Mouse (Mus musculus): ENCODE data around the gene Zbtb20. TPM values are rescaled to one million over a fixed set of nuclear protein-coding genes. Genes with fewer than 3 reads are reported as not detected.
A peak's percentile ranks its signal among the peaks of the same experiment; 100 is the strongest.

Zbtb20 gene
- total RNA-seq (2022): 100 to 1,000 TPM; 253 to 310 (median 284) TPM

- DNase-seq (ENCODE audit: low spot score in 2 of 2): no peak
Measured at GRCm38 (mm10) chr16:42875852-42875980, at the start of gene Zbtb20. TSS of gene Zbtb20 (plus strand) at chr16:42875881.

- no peak for DNase-seq (ENCODE audit: low spot score in 2 of 2)
Measured at GRCm38 (mm10) chr16:42835940-42836339, 39.7 kb upstream of the Zbtb20 start.

GRCm38 (mm10) chr16:42836404-42837120 is 39.1 kb upstream of the Zbtb20 start:
- DNase-seq (ENCODE audit: low spot score in 2 of 2): no peak

- DNase-seq (ENCODE audit: low spot score in 2 of 2): no peak
Measured at GRCm38 (mm10) chr16:42838226-42838625, 37.5 kb upstream of the Zbtb20 start.

GRCm38 (mm10) chr16:42857564-42858183 is 18.0 kb upstream of the Zbtb20 start:
- no peak for DNase-seq (ENCODE audit: low spot score in 2 of 2)

GRCm38 (mm10) chr16:42859251-42859650 is 16.4 kb upstream of the Zbtb20 start:
- DNase-seq (ENCODE audit: low spot score in 2 of 2): no peak

- no peak for DNase-seq (ENCODE audit: low spot score in 2 of 2)
Measured at GRCm38 (mm10) chr16:42863231-42863630, 12.4 kb upstream of the Zbtb20 start.

- no peak for DNase-seq (ENCODE audit: low spot score in 2 of 2)
Measured at GRCm38 (mm10) chr16:42866061-42866460, 9.6 kb upstream of the Zbtb20 start.

GRCm38 (mm10) chr16:42872101-42872500 is 3.6 kb upstream of the Zbtb20 start:
- no peak for DNase-seq (ENCODE audit: low spot score in 2 of 2)

GRCm38 (mm10) chr16:42873942-42874341 is 1.7 kb upstream of the Zbtb20 start:
- no peak for DNase-seq (ENCODE audit: low spot score in 2 of 2)

- no peak for DNase-seq (ENCODE audit: low spot score in 2 of 2)
Measured at GRCm38 (mm10) chr16:42874456-42874855, 1.2 kb upstream of the Zbtb20 start.

GRCm38 (mm10) chr16:42874910-42875851 is 500 bp upstream of the Zbtb20 start:
- DNase-seq (ENCODE audit: low spot score in 2 of 2): peak; percentile 100

- peak; percentile 43 to 48 for DNase-seq (ENCODE audit: low spot score in 2 of 2)
Measured at GRCm38 (mm10) chr16:42876021-42877000, 630 bp downstream of the Zbtb20 start.

GRCm38 (mm10) chr16:42880046-42880445 is 4.4 kb downstream of the Zbtb20 start:
- no peak for DNase-seq (ENCODE audit: low spot score in 2 of 2)

- no peak for DNase-seq (ENCODE audit: low spot score in 2 of 2)
Measured at GRCm38 (mm10) chr16:42885538-42885937, 9.9 kb downstream of the Zbtb20 start.

- DNase-seq (ENCODE audit: low spot score in 2 of 2): no peak
Measured at GRCm38 (mm10) chr16:42885964-42886363, 10.3 kb downstream of the Zbtb20 start.

GRCm38 (mm10) chr16:42897125-42897693 is 21.5 kb downstream of the Zbtb20 start:
- peak in 1 of 2 experiments; percentile 29 for DNase-seq (ENCODE audit: low spot score in 2 of 2)

- DNase-seq (ENCODE audit: low spot score in 2 of 2): no peak
Measured at GRCm38 (mm10) chr16:42900328-42900727, 24.6 kb downstream of the Zbtb20 start.

GRCm38 (mm10) chr16:42907283-42907701 is 31.6 kb downstream of the Zbtb20 start:
- DNase-seq (ENCODE audit: low spot score in 2 of 2): peak in 1 of 2 experiments; percentile 17

GRCm38 (mm10) chr16:42908381-42908780 is 32.7 kb downstream of the Zbtb20 start:
- DNase-seq (ENCODE audit: low spot score in 2 of 2): no peak

GRCm38 (mm10) chr16:42908896-42909295 is 33.2 kb downstream of the Zbtb20 start:
- no peak for DNase-seq (ENCODE audit: low spot score in 2 of 2)

All from layer of hippocampus, adult 8-10 months (tissue).